Mouse (Mus musculus): ENCODE data around the gene Myod1. TPM values are rescaled to one million over a fixed set of nuclear protein-coding genes. Genes with fewer than 3 reads are reported as not detected.
A peak's percentile ranks its signal among the peaks of the same experiment; 100 is the strongest.

Gene Myod1
- total and polyA plus RNA-seq, 2 experiments from 2014 or later, result 0.11 to 2.8 TPM

- H3K4me2 ChIP-seq (ENCODE audit: low read depth, low read length, poor library complexity, severe bottlenecking), result no peak overlapping the region
- H3K4me3 ChIP-seq (ENCODE audit: low read depth, low read length), result no peak overlapping the region
- no peaks in the 10 kb centered on the region for H3K9me3 ChIP-seq (ENCODE audit: low read length)
- no peak for ATAC-seq (ENCODE audit: low FRiP score)
- 79% methylated on average over 6 of the region's 6 CpGs for WGBS
- no peak for TF ChIP-seq CTCF (IDR thresholded peaks at IDR 0.05)
- no peaks in the 10 kb centered on the region; the same call in none of the 2 replicates for H3K4me1 ChIP-seq (ENCODE audit: insufficient read depth, low read length)
- DNase-seq (ENCODE audit: low spot score), result no peak
- no peaks in the 10 kb centered on the region for H3K36me3 ChIP-seq (ENCODE audit: insufficient read depth, low read length)
- no peak overlapping the region for H3K9ac ChIP-seq (replicated peaks; ENCODE audit: low read length, poor library complexity, severe bottlenecking)
- H3K27ac ChIP-seq (ENCODE audit: low read depth, low read length), result no peak overlapping the region
- H3K27me3 ChIP-seq (ENCODE audit: insufficient read depth, low read length), result no peaks in the 10 kb centered on the region
These were observed 34.5 kb downstream of the Myod1 start for GRCm38 (mm10) chr7:46410727-46411126.

GRCm38 (mm10) chr7:46412823-46413222 lies 36.5 kb downstream of the Myod1 start:
- no peak for TF ChIP-seq CTCF (IDR thresholded peaks at IDR 0.05)
- Histone ChIP-seq H3K27me3 (ENCODE audit: insufficient read depth, low read length) (no peaks in the 10 kb centered on the region), H3K9me3 (ENCODE audit: low read length) (no peaks in the 10 kb centered on the region), H3K4me3 (ENCODE audit: low read depth, low read length) (no peak overlapping the region), H3K27ac (ENCODE audit: low read depth, low read length) (no peak overlapping the region), H3K4me1 (ENCODE audit: insufficient read depth, low read length) (no peaks in the 10 kb centered on the region; the same call in none of the 2 replicates), H3K36me3 (ENCODE audit: insufficient read depth, low read length) (no peaks in the 10 kb centered on the region), H3K9ac (replicated peaks; ENCODE audit: low read length, poor library complexity, severe bottlenecking) (no peak overlapping the region), H3K4me2 (ENCODE audit: low read depth, low read length, poor library complexity, severe bottlenecking) (no peak overlapping the region)
- ATAC-seq (ENCODE audit: low FRiP score), result no peak
- 72% methylated on average over 5 of the region's 5 CpGs for WGBS
- no peak for DNase-seq (ENCODE audit: low spot score)

- no peak overlapping the region for H3K4me3 ChIP-seq (ENCODE audit: low read depth, low read length)
- H3K36me3 ChIP-seq (ENCODE audit: insufficient read depth, low read length), result no peaks in the 10 kb centered on the region
- DNase-seq (ENCODE audit: low spot score) (no peak), ATAC-seq (ENCODE audit: low FRiP score) (no peak)
- H3K4me1 ChIP-seq (ENCODE audit: insufficient read depth, low read length), result peaks cover 4% of the 10 kb centered on the region
- H3K9me3 ChIP-seq (ENCODE audit: low read length), result no peaks in the 10 kb centered on the region
- H3K27me3 ChIP-seq (ENCODE audit: insufficient read depth, low read length), result no peaks in the 10 kb centered on the region
- TF ChIP-seq CTCF (IDR thresholded peaks at IDR 0.05), result no peak
- no peak overlapping the region for H3K4me2 ChIP-seq (ENCODE audit: low read depth, low read length, poor library complexity, severe bottlenecking)
- 79% methylated on average over 6 of the region's 6 CpGs for WGBS
- no peak overlapping the region for H3K9ac ChIP-seq (replicated peaks; ENCODE audit: low read length, poor library complexity, severe bottlenecking)
- no peak overlapping the region for H3K27ac ChIP-seq (ENCODE audit: low read depth, low read length)
These were observed 37.9 kb downstream of the Myod1 start for GRCm38 (mm10) chr7:46413959-46414725.

GRCm38 (mm10) chr7:46415818-46416425 lies 39.6 kb downstream of the Myod1 start:
- ATAC-seq (ENCODE audit: low FRiP score), result no peak
- 75% methylated on average over 14 of the region's 14 CpGs for WGBS
- H3K9ac ChIP-seq (replicated peaks; ENCODE audit: low read length, poor library complexity, severe bottlenecking), result no peak overlapping the region
- H3K36me3 ChIP-seq (ENCODE audit: insufficient read depth, low read length), result no peaks in the 10 kb centered on the region
- peaks cover 7% of the 10 kb centered on the region for H3K4me1 ChIP-seq (ENCODE audit: insufficient read depth, low read length)
- no peaks in the 10 kb centered on the region for H3K27me3 ChIP-seq (ENCODE audit: insufficient read depth, low read length)
- no peaks in the 10 kb centered on the region for H3K9me3 ChIP-seq (ENCODE audit: low read length)
- H3K27ac ChIP-seq (ENCODE audit: low read depth, low read length), result no peak overlapping the region
- DNase-seq (ENCODE audit: low spot score), result no peak
- H3K4me2 ChIP-seq (ENCODE audit: low read depth, low read length, poor library complexity, severe bottlenecking), result no peak overlapping the region
- H3K4me3 ChIP-seq (ENCODE audit: low read depth, low read length), result no peak overlapping the region
- TF ChIP-seq CTCF (IDR thresholded peaks at IDR 0.05), result no peak

- Histone ChIP-seq H3K4me2 (ENCODE audit: low read depth, low read length, poor library complexity, severe bottlenecking) (no peak overlapping the region), H3K27me3 (ENCODE audit: insufficient read depth, low read length) (no peaks in the 10 kb centered on the region), H3K27ac (ENCODE audit: low read depth, low read length) (no peak overlapping the region), H3K9ac (replicated peaks; ENCODE audit: low read length, poor library complexity, severe bottlenecking) (no peak overlapping the region), H3K4me1 (ENCODE audit: insufficient read depth, low read length) (peaks cover 11% of the 10 kb centered on the region), H3K4me3 (ENCODE audit: low read depth, low read length) (no peak overlapping the region), H3K9me3 (ENCODE audit: low read length) (no peaks in the 10 kb centered on the region), H3K36me3 (ENCODE audit: insufficient read depth, low read length) (no peaks in the 10 kb centered on the region)
- WGBS, result 80% methylated on average over 7 of the region's 7 CpGs
- TF ChIP-seq CTCF (IDR thresholded peaks at IDR 0.05), result no peak
- DNase-seq (ENCODE audit: low spot score) (no peak), ATAC-seq (ENCODE audit: low FRiP score) (no peak)
These were observed 41.2 kb downstream of the Myod1 start for GRCm38 (mm10) chr7:46417467-46417866.

GRCm38 (mm10) chr7:46418102-46418622 lies 41.9 kb downstream of the Myod1 start:
- H3K9ac ChIP-seq (replicated peaks; ENCODE audit: low read length, poor library complexity, severe bottlenecking), result no peak overlapping the region

More at GRCm38 (mm10) chr7:46418102-46418622, 41.9 kb downstream of the Myod1 start:
- Histone ChIP-seq H3K4me2 (ENCODE audit: low read depth, low read length, poor library complexity, severe bottlenecking) (no peak overlapping the region), H3K27me3 (ENCODE audit: insufficient read depth, low read length) (no peaks in the 10 kb centered on the region), H3K9me3 (ENCODE audit: low read length) (no peaks in the 10 kb centered on the region), H3K4me1 (ENCODE audit: insufficient read depth, low read length) (peaks cover 11% of the 10 kb centered on the region), H3K36me3 (ENCODE audit: insufficient read depth, low read length) (no peaks in the 10 kb centered on the region), H3K27ac (ENCODE audit: low read depth, low read length) (no peak overlapping the region), H3K4me3 (ENCODE audit: low read depth, low read length) (no peak overlapping the region)
- 69% methylated on average over 16 of the region's 16 CpGs for WGBS
- no peak for TF ChIP-seq CTCF (IDR thresholded peaks at IDR 0.05)
- DNase-seq (ENCODE audit: low spot score) (peak; percentile 51), ATAC-seq (ENCODE audit: low FRiP score) (no peak)

All from midbrain, postnatal 0 days (tissue).